Mouse (Mus musculus) embryonic facial prominence, embryonic 15.5 days (tissue): ENCODE data around the gene Smco2. TPM values are rescaled to one million over a fixed set of nuclear protein-coding genes. Genes with fewer than 3 reads are reported as not detected.
"Not testable (repeated sequence)": the region's sequence is repeated elsewhere in the genome, so short reads cannot be mapped to it uniquely, and the experiment has no call there.

Source experiments
- ATAC-seq: fragments of 200-750 bp; cut with Nextera tagmentation; 2 replicates; pipeline ENCODE4 v1.8.0; 2017; ENCODE audit warnings: low read depth, moderate TSS enrichment; ENCODE audit not compliant: insufficient number of reproducible peaks, low FRiP score, low TSS enrichment
- H3K27ac ChIP-seq: fragments of 300-500 bp; sonication (generic); replicated peaks from 2 replicates; pipeline ENCODE4 v1.5.1; 2015; ENCODE audit warnings: mild to moderate bottlenecking, inconsistent platforms
- H3K27me3 ChIP-seq: fragments of 300-500 bp; sonication (generic); 2 replicates; pipeline ENCODE4 v1.6.1; 2015; ENCODE audit warnings: inconsistent platforms
- H3K36me3 ChIP-seq: fragments of 300-500 bp; sonication (generic); 2 replicates; pipeline ENCODE4 v1.6.1; 2015; ENCODE audit warnings: mild to moderate bottlenecking, inconsistent platforms
- H3K4me1 ChIP-seq: fragments of 300-500 bp; sonication (generic); 2 replicates; pipeline ENCODE4 v1.6.1; 2015; ENCODE audit warnings: inconsistent platforms
- H3K4me2 ChIP-seq: fragments of 300-500 bp; sonication (generic); replicated peaks from 2 replicates; pipeline ENCODE4 v1.6.1; 2015; ENCODE audit warnings: mild to moderate bottlenecking, inconsistent platforms
- H3K4me3 ChIP-seq: fragments of 300-500 bp; sonication (generic); replicated peaks from 2 replicates; pipeline ENCODE4 v1.5.1; 2015; ENCODE audit warnings: mild to moderate bottlenecking, inconsistent platforms
- H3K9ac ChIP-seq: fragments of 300-500 bp; sonication (generic); 2 replicates; pipeline ENCODE4 v1.6.1; 2015; ENCODE audit warnings: inconsistent platforms
- H3K9me3 ChIP-seq: fragments of 300-500 bp; sonication (generic); replicated peaks from 2 replicates; pipeline ENCODE4 v1.6.1; 2016; ENCODE audit warnings: inconsistent platforms
- WGBS: fragments of 180-500 bp; shearing (Covaris S2); methylation state at CpG from one replicate; pipeline ENCODE4 v1.1.7; 2015; 5-methylcytosine and 5-hydroxymethylcytosine counted together
- polyA plus RNA-seq: library from polyadenylated mRNA; unstranded; fragments of >200 nt; fragmentation: Nextera tagmentation; extraction: Ambion mirVana; gene quantifications from 2 replicates; pipeline ENCODE4 v1.2.1, GENCODE M21; 2015

Gene Smco2
- polyA plus RNA-seq, 1 experiment from 2014 or later: not detected

- no peak for ATAC-seq
- 87% methylated on average over 2 of the region's 2 CpGs for WGBS
These were observed 7.5 kb downstream of the Smco2 start for GRCm38 (mm10) chr6:146857386-146857785.

DNA sequence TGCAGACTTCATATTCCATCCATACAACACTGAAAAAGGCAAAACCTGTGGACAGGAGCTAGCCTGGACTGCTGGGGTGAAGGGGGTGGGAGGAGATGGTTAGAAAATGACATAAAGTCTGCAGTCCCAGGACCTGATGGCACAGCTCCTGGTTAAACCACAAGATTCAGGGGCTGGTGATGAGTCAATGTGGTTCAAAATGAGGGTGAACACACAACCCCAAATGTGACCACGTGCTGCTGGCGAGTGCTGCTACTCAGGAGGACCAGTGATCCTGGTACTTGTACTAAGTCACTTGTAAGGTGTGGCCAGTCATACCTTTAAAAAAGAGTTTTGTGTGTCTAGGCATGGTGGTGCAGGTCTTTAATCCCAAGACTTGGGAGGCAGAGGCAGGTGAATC, 13.2 kb downstream of the Smco2 start:
- Histone ChIP-seq H3K4me3 (no peak overlapping the region), H3K4me1 (no peaks in the 10 kb centered on the region), H3K9ac (no peak overlapping the region), H3K36me3 (no peaks in the 10 kb centered on the region), H3K27ac (no peak overlapping the region), H3K27me3 (no peaks in the 10 kb centered on the region), H3K9me3 (no peaks in the 10 kb centered on the region), H3K4me2 (no peak overlapping the region)
- no peak for ATAC-seq
- WGBS: 87% methylated on average over 2 of the region's 2 CpGs

More at GRCm38 (mm10) chr6:146857386-146857785, 7.5 kb downstream of the Smco2 start:
- no peaks in the 10 kb centered on the region for H3K27me3 ChIP-seq
- no peak overlapping the region for H3K4me2 ChIP-seq
- H3K9ac ChIP-seq: no peak overlapping the region
- no peak overlapping the region for H3K4me3 ChIP-seq
- no peak overlapping the region for H3K27ac ChIP-seq
- no peaks in the 10 kb centered on the region for H3K36me3 ChIP-seq
- 0 out of 2 replicates have a peak, but pooled peaks cover 3% of the 10 kb centered on the region for H3K4me1 ChIP-seq
- no peaks in the 10 kb centered on the region for H3K9me3 ChIP-seq

GRCm38 (mm10) chr6:146864370-146864769, 14.5 kb downstream of the Smco2 start:
- H3K27me3 ChIP-seq, H3K4me1 ChIP-seq, H3K27ac ChIP-seq, H3K9ac ChIP-seq, H3K36me3 ChIP-seq, H3K4me2 ChIP-seq, ATAC-seq, H3K4me3 ChIP-seq, H3K9me3 ChIP-seq: not testable (repeated sequence)
- WGBS: 91% methylated on average over 3 of the region's 5 CpGs

DNA sequence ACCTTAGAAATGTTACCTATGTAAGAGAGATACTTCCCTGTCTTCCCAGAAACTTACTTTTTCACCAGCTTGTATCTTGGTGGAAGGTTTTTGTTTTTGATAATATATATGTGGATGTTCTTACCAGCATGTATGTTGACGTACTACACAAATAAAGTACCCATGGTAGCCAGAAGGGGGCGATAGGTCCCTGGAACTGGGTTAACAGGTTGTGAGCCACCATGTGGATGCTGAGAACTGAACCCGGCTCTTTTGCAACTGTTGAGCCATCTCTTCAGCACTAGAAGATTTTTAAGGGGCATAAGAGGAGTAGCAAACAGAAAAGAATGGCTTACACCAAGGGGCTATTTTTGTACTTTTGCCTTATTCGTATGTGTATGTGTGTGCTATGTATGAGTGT, 15.8 kb downstream of the Smco2 start:
- H3K36me3 ChIP-seq: no peaks in the 10 kb centered on the region
- 83% methylated on average over 4 of the region's 4 CpGs for WGBS

DNA sequence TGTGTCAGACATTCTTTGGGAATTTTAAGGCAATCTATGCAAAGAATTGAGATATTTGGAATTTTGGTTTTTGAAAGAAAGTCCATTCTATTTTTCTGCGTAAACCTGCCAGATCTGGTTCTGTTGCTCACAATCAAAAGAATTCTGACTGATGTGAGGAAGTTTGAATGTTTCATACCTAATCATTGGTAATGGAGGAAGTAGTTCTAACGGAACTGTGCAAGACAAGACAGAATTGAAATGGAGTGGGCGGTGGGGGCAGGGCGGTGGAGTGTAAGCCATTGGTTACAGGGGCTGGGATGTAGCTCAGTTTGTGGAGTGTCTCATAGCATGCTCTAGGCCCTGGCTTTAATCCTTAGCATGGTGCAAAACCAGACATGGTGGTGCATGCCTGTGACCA, 22.1 kb downstream of the Smco2 start:
- H3K4me3 ChIP-seq: no peak overlapping the region
- no peak overlapping the region for H3K4me2 ChIP-seq
- H3K4me1 ChIP-seq: no peaks in the 10 kb centered on the region
- H3K27ac ChIP-seq: no peak overlapping the region
- no peak overlapping the region for H3K9ac ChIP-seq
- no peaks in the 10 kb centered on the region for H3K36me3 ChIP-seq
- H3K27me3 ChIP-seq: no peaks in the 10 kb centered on the region
- H3K9me3 ChIP-seq: peaks cover 3% of the 10 kb centered on the region; the same call in 1 of the 2 replicates
- no peak for ATAC-seq
- WGBS: 85% methylated on average over 4 of the region's 4 CpGs

More for the DNA sequence above, 15.8 kb downstream of the Smco2 start:
- Histone ChIP-seq H3K27me3 (no peaks in the 10 kb centered on the region), H3K4me2 (no peak overlapping the region), H3K9me3 (no peaks in the 10 kb centered on the region), H3K4me3 (no peak overlapping the region), H3K9ac (no peak overlapping the region), H3K4me1 (no peaks in the 10 kb centered on the region), H3K27ac (no peak overlapping the region)
- no peak for ATAC-seq

DNA sequence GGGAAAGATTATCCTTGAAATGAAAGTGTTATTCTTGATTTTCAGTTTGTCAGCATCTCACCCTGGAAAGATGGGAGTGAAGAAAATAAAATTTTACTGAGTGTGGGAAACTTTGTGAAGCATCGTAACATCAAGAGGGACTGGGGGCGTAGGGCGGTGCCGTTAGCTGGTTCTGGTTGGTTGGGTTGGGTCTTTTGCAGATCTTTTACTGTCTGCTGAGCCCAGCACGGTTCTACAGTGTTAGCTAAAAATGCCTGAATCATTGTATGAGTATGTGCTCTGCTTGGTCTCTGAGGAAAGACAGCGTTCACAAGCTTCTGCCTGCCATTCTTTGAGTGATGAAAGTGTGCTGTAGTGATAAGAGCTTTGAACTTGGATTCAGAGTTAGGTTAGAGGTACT, 24.5 kb downstream of the Smco2 start:
- Histone ChIP-seq H3K4me3 (no peak overlapping the region), H3K9me3 (peaks cover 3% of the 10 kb centered on the region; the same call in 1 of the 2 replicates), H3K27ac (no peak overlapping the region), H3K4me1 (0 out of 2 replicates have a peak, but pooled peaks cover 3% of the 10 kb centered on the region), H3K27me3 (no peaks in the 10 kb centered on the region), H3K36me3 (no peaks in the 10 kb centered on the region), H3K9ac (no peak overlapping the region), H3K4me2 (no peak overlapping the region)
- whole genome bisulfite sequencing: 81% methylated on average over 6 of the region's 6 CpGs
- no peak for ATAC-seq

DNA sequence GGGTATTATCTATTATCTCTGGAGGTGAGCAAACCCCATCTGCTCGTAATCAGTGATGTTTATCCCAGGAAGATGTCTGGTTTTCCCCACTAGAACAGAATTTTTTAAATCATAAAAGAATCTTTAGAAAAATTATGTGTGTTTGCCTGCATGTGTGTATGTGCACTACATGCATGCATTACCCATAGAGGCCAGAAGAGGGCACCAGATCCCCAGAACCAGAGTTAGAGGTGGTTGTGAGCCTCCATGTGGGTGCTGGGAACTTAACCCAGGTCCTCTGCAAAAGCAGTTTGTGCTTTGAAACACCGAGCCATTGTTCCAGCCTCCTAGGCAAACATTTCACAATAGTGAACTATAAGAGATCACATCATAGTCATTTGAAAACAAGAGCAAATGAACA, 26.9 kb downstream of the Smco2 start:
- Histone ChIP-seq H3K36me3 (no peaks in the 10 kb centered on the region), H3K9me3 (peaks cover 3% of the 10 kb centered on the region; the same call in 1 of the 2 replicates), H3K4me2 (no peak overlapping the region), H3K27ac (no peak overlapping the region), H3K27me3 (no peaks in the 10 kb centered on the region), H3K4me1 (0 out of 2 replicates have a peak, but pooled peaks cover 3% of the 10 kb centered on the region), H3K4me3 (no peak overlapping the region), H3K9ac (no peak overlapping the region)
- ATAC-seq: no peak
- WGBS: 91% methylated on average over 2 of the region's 2 CpGs

GRCm38 (mm10) chr6:146877425-146878045, 27.6 kb downstream of the Smco2 start:
- Histone ChIP-seq H3K9me3 (peaks cover 3% of the 10 kb centered on the region; the same call in 1 of the 2 replicates), H3K27me3 (no peaks in the 10 kb centered on the region), H3K27ac (no peak overlapping the region), H3K4me2 (no peak overlapping the region), H3K9ac (no peak overlapping the region), H3K4me1 (0 out of 2 replicates have a peak, but pooled peaks cover 3% of the 10 kb centered on the region), H3K36me3 (no peaks in the 10 kb centered on the region), H3K4me3 (no peak overlapping the region)
- 73% methylated on average over 12 of the region's 12 CpGs for WGBS
- ATAC-seq: no peak

- ATAC-seq: no peak
- Histone ChIP-seq H3K4me2 (no peak overlapping the region), H3K4me3 (no peak overlapping the region), H3K4me1 (0 out of 2 replicates have a peak, but pooled peaks cover 3% of the 10 kb centered on the region), H3K27ac (no peak overlapping the region), H3K36me3 (no peaks in the 10 kb centered on the region), H3K9me3 (peaks cover 3% of the 10 kb centered on the region; the same call in 1 of the 2 replicates), H3K9ac (no peak overlapping the region), H3K27me3 (no peaks in the 10 kb centered on the region)
- WGBS: 28% methylated on average over 10 of the region's 10 CpGs
These were observed 29.0 kb downstream of the Smco2 start for GRCm38 (mm10) chr6:146878926-146879325.

GRCm38 (mm10) chr6:146879856-146880255, 30.0 kb downstream of the Smco2 start:
- H3K27ac ChIP-seq: no peak overlapping the region
- no peak overlapping the region for H3K4me2 ChIP-seq
- ATAC-seq: no peak
- no peaks in the 10 kb centered on the region for H3K36me3 ChIP-seq
- H3K27me3 ChIP-seq: no peaks in the 10 kb centered on the region
- WGBS: 76% methylated on average over 9 of the region's 9 CpGs
- H3K4me1 ChIP-seq: peaks cover 4% of the 10 kb centered on the region; the same call in 1 of the 2 replicates
- H3K4me3 ChIP-seq: no peak overlapping the region
- H3K9me3 ChIP-seq: peaks cover 3% of the 10 kb centered on the region; the same call in 1 of the 2 replicates
- no peak overlapping the region for H3K9ac ChIP-seq

DNA sequence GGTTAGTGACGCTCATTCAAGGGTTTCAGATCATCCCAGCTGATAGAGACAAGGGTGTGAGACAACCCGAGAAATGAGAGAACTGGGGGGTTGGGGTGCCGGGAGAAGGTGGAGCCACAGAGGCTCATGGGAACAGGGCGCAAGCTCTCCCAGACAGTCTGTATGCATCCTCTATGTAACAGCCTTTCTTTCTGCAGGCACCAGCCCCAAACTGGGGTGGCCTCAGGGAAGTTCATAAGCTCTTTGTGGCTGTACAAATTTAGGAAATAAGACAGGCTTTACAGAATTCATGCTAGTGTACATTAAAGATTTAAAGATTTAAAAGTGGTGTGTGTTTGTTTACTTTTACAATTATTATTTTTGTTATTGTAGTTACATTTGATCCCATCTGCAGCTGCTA, 30.4 kb downstream of the Smco2 start:
- H3K4me2 ChIP-seq: no peak overlapping the region
- H3K4me3 ChIP-seq: no peak overlapping the region
- 61% methylated on average over 4 of the region's 4 CpGs for WGBS
- ATAC-seq: no peak
- no peak overlapping the region for H3K9ac ChIP-seq
- no peak overlapping the region for H3K27ac ChIP-seq
- H3K4me1 ChIP-seq: peaks cover 6% of the 10 kb centered on the region; the same call in 1 of the 2 replicates
- H3K9me3 ChIP-seq: peaks cover 3% of the 10 kb centered on the region; the same call in 1 of the 2 replicates
- H3K27me3 ChIP-seq: no peaks in the 10 kb centered on the region
- H3K36me3 ChIP-seq: no peaks in the 10 kb centered on the region
